Mouse (Mus musculus) neural tube, embryonic 13.5 days (tissue): ENCODE data around the gene Abraxas2. TPM values are rescaled to one million over a fixed set of nuclear protein-coding genes. Genes with fewer than 3 reads are reported as not detected.

ENCODE experiments used
- ATAC-seq: fragments of 200-750 bp; cut with Nextera tagmentation; 2 replicates; pipeline ENCODE4 v1.8.0; 2017; ENCODE audit warnings: low read depth, mild to moderate bottlenecking, moderate TSS enrichment, moderate library complexity
- H3K27ac ChIP-seq: fragments of 300-500 bp; sonication (generic); replicated peaks from 2 replicates; pipeline ENCODE4 v1.5.1; 2015; ENCODE audit warnings: moderate library complexity, mild to moderate bottlenecking, inconsistent platforms
- H3K27me3 ChIP-seq: fragments of 300-500 bp; sonication (generic); 2 replicates; pipeline ENCODE4 v1.6.1; 2015; ENCODE audit warnings: mild to moderate bottlenecking, inconsistent platforms
- H3K36me3 ChIP-seq: fragments of 300-500 bp; sonication (generic); 2 replicates; pipeline ENCODE4 v1.6.1; 2015; ENCODE audit warnings: mild to moderate bottlenecking, inconsistent platforms
- H3K4me1 ChIP-seq: fragments of 300-500 bp; sonication (generic); replicated peaks from 2 replicates; pipeline ENCODE4 v1.6.1; 2015; ENCODE audit warnings: inconsistent platforms
- H3K4me2 ChIP-seq: fragments of 300-500 bp; sonication (generic); 2 replicates; pipeline ENCODE4 v1.6.1; 2015; ENCODE audit warnings: inconsistent platforms, mild to moderate bottlenecking, moderate library complexity
- H3K4me3 ChIP-seq: fragments of 300-500 bp; sonication (generic); 2 replicates; pipeline ENCODE4 v1.5.1; 2015; ENCODE audit warnings: mild to moderate bottlenecking, inconsistent platforms
- H3K9ac ChIP-seq: fragments of 300-500 bp; sonication (generic); 2 replicates; pipeline ENCODE4 v1.6.1; 2015; ENCODE audit warnings: moderate library complexity, mild to moderate bottlenecking, inconsistent platforms
- H3K9me3 ChIP-seq: fragments of 300-500 bp; sonication (generic); 2 replicates; pipeline ENCODE4 v1.6.1; 2016; ENCODE audit warnings: inconsistent platforms
- WGBS: fragments of 180-500 bp; shearing (Covaris S2); methylation state at CpG from one replicate; pipeline ENCODE4 v1.1.7; 2015; 5-methylcytosine and 5-hydroxymethylcytosine counted together
- polyA plus RNA-seq: library from polyadenylated mRNA; unstranded; fragments of >200 nt; fragmentation: Nextera tagmentation; extraction: Ambion mirVana; gene quantifications from 2 replicates; pipeline ENCODE4 v1.2.1, GENCODE M21; 2015

The Abraxas2 gene
- 35.1 and 44.2 TPM in 2 replicates for polyA plus RNA-seq

DNA sequence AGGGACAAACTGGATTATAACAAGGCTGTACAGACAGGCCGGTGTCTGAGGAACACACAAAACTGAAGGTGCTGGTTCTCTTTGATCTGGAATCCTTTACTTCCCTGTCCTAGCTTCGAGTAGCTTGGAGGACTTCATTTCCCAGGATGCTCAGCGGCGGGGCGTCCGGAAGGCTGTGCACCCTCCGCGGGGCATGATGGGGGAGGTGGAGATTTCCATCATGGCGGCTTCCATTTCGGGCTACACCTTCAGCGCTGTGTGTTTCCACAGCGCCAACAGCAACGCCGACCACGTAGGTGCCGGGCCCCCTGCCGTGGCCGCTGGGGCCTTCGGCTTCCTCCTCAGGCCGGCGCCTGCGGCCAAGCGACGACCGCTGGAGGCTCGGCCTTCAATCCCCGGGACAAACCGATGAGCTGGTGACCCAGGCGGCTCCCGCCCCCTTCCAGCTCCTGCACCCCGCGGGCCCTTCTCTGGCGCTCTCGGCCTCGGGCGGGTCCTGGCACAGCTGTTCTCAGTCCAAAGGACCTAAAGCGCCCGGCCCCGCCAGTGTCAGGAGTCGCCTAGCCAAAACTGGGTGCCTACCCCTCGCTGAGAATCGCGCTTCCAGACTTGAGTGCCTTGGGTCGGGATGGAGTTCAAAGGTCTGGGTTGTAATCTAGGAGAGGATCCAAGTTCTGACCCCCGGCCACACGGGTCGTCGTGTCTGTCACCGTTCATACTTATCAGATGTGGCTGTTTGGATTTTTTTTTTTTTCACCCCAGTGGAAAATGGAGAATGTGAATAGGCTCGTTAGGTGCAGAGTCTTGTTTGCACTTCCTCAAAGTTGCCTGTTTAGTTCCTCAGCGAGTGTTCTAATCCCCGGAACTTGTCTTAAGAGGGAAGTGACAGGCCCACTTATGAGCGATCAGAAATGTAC is at the start of gene Abraxas2:
Abraxas2 (plus strand) TSS at position 184 of the 917 bp plus-strand sequence.
- peaks cover 19% of the 10 kb centered on the region for H3K4me1 ChIP-seq
- under 1% methylated on average over 53 of the region's 53 CpGs for WGBS
- ATAC-seq, result peak; percentile 97
- no peaks in the 10 kb centered on the region for H3K36me3 ChIP-seq
- H3K27me3 ChIP-seq, result no peaks in the 10 kb centered on the region
- H3K9ac ChIP-seq, result peak within 1 kb of the TSS; percentile 92
- H3K9me3 ChIP-seq, result no peaks in the 10 kb centered on the region
- H3K4me2 ChIP-seq, result peak within 1 kb of the TSS; percentile 75
- H3K27ac ChIP-seq, result peak within 1 kb of the TSS; percentile 86
- peak within 1 kb of the TSS; percentile 95 for H3K4me3 ChIP-seq

DNA sequence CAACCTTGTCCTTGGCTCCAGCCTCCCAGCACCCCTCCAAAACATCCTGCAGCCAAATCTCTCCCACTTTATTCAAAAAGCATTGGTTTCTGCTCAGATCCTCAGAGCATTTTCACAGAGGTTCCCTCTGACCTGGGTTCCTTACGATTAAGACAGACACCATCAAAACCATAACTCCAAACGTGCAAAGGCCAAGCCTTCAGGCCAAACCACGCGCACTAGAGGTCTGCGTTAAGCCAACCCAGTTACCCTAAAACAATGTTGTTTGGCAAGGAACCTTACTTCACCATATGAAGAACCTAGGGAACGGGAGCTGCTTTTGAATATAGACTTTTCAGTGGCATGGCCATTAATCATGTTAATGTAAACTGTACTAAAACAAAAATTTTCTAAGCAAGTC is 49.3 kb upstream of the Abraxas2 start:
- H3K9ac ChIP-seq, result peak overlapping the region; percentile 47; the same call in 1 of the 2 replicates
- no peaks in the 10 kb centered on the region for H3K36me3 ChIP-seq
- peak overlapping the region; percentile 81 for H3K4me2 ChIP-seq
- no peaks in the 10 kb centered on the region for H3K9me3 ChIP-seq
- no peak for ATAC-seq
- no peaks in the 10 kb centered on the region for H3K27me3 ChIP-seq
- WGBS, result 20% methylated on average over 6 of the region's 6 CpGs
- no peak overlapping the region for H3K4me3 ChIP-seq
- peak overlapping the region; percentile 79 for H3K27ac ChIP-seq
- H3K4me1 ChIP-seq, result peaks cover 85% of the 10 kb centered on the region

GRCm38 (mm10) chr7:132810368-132810767 is 48.7 kb upstream of the Abraxas2 start:
- ATAC-seq, result 0 out of 2 replicates have a peak, but pooled peaks have one; percentile 16
- peak overlapping the region; percentile 81 for H3K4me2 ChIP-seq
- H3K9me3 ChIP-seq, result no peaks in the 10 kb centered on the region
- no peaks in the 10 kb centered on the region for H3K36me3 ChIP-seq
- 10% methylated on average over 6 of the region's 6 CpGs for WGBS
- H3K4me3 ChIP-seq, result no peak overlapping the region
- peak overlapping the region; percentile 79 for H3K27ac ChIP-seq
- no peak overlapping the region for H3K9ac ChIP-seq
- H3K27me3 ChIP-seq, result no peaks in the 10 kb centered on the region
- peaks cover 80% of the 10 kb centered on the region for H3K4me1 ChIP-seq

- Histone ChIP-seq H3K4me1 (peaks cover 75% of the 10 kb centered on the region), H3K27me3 (no peaks in the 10 kb centered on the region), H3K9ac (no peak overlapping the region), H3K4me2 (peak overlapping the region; percentile 81), H3K9me3 (no peaks in the 10 kb centered on the region), H3K4me3 (0 out of 2 replicates have a peak overlapping the region, but pooled peaks have one; percentile 71), H3K27ac (peak overlapping the region; percentile 79), H3K36me3 (no peaks in the 10 kb centered on the region)
- peak; percentile 24; the same call in 1 of the 2 replicates for ATAC-seq
- 50% methylated on average over 1 of the region's 1 CpGs for WGBS
These were observed 48.1 kb upstream of the Abraxas2 start for GRCm38 (mm10) chr7:132810879-132811278.

GRCm38 (mm10) chr7:132811716-132812618 is 47.1 kb upstream of the Abraxas2 start:
- peak overlapping the region; percentile 71 for H3K4me3 ChIP-seq
- peaks cover 64% of the 10 kb centered on the region for H3K4me1 ChIP-seq
- H3K27ac ChIP-seq, result peak overlapping the region; percentile 85
- H3K9ac ChIP-seq, result peak overlapping the region; percentile 88
- no peaks in the 10 kb centered on the region for H3K27me3 ChIP-seq
- no peak for ATAC-seq
- H3K4me2 ChIP-seq, result peak overlapping the region; percentile 81
- WGBS, result 10% methylated on average over 23 of the region's 23 CpGs
- H3K9me3 ChIP-seq, result no peaks in the 10 kb centered on the region
- no peaks in the 10 kb centered on the region for H3K36me3 ChIP-seq

DNA sequence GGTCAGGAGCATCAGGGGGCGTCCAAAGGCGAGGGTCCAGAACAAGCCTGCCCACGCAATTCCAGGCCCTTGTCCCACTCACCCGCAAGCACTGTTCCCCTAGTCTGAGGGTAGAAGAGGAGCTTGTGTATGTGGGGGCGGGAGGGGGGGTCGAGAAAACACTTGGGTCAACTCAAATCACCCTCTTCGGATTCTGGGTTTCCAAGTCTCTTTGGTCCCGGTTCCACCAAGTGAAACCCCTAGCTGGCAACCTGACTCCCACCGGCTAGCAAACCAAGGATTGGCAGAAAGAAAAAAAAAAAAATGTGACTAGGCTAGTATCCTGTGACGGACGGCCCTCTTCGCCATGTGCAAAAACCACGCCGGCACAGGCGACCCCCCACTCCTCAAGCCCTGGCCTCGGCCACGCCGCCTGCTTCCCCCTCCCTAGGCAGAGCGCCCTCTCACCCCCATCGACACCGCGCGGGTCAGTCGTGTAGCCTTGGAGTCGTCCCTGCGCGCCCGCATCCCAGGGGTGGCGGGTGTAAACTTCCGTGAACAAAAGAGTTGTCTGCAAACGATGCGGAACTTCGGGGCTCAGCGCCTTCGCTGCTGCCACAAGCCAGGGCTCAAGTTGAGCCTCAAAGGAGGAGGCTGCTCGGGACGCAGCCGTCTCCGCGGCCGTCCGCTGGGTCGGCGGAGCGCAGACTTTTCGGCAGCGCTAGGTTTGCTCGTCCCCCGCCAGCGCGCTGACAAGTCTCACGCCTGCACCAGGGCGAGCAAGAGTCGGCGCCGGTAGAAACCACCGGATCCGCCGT is 46.2 kb upstream of the Abraxas2 start:
- no peaks in the 10 kb centered on the region for H3K9me3 ChIP-seq
- peaks cover 56% of the 10 kb centered on the region for H3K4me1 ChIP-seq
- H3K4me3 ChIP-seq, result peak overlapping the region; percentile 71
- H3K27ac ChIP-seq, result peak overlapping the region; percentile 85
- peak; percentile 42 for ATAC-seq
- H3K9ac ChIP-seq, result peak overlapping the region; percentile 88
- H3K4me2 ChIP-seq, result peak overlapping the region; percentile 81
- 0% methylated on average over 59 of the region's 59 CpGs for WGBS
- no peaks in the 10 kb centered on the region for H3K27me3 ChIP-seq
- no peaks in the 10 kb centered on the region for H3K36me3 ChIP-seq

DNA sequence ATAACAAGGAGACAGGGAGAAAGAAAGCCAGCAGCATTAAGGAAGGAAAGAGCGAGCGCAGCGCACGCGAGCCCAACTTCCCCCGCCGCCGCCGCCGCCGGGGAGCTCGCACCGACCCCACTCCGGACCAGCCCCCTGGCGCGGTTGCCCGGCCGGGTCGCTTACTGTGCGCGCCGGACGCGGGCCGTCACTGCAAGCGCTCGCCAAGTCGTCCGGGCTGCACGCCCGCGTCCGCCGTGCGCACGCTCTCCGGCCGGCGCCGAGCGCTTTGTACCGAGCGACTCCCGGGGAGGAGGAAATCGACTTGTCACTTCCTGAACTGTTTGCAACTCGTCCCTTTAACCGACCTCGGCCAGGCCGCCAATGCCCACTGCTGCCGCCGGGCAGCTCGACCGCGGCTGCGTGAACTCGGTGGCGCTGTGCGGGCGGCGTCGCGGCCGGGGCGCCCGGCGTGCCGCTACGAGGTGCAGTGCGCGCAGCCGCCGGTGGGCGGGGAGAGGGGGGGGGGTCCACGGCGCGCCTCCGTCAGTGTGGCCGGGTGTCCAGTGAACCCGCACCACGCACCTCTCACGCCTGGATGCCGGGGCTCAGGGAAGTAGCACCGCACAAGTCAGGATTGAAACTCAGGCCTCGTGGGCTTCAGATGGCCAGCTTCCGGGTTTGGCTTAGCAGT is 45.5 kb upstream of the Abraxas2 start, which contains the start of gene Fam53b:
Fam53b (minus strand) TSS at position 471 of the 673 bp plus-strand sequence.
- ATAC-seq, result peak; percentile 55
- under 1% methylated on average over 80 of the region's 85 CpGs for WGBS
- no peaks in the 10 kb centered on the region for H3K9me3 ChIP-seq
- peak within 1 kb of the TSS; percentile 88 for H3K9ac ChIP-seq
- peak within 1 kb of the TSS; percentile 71 for H3K4me3 ChIP-seq
- peak within 1 kb of the TSS; percentile 85 for H3K27ac ChIP-seq
- H3K36me3 ChIP-seq, result no peaks in the 10 kb centered on the region
- H3K27me3 ChIP-seq, result no peaks in the 10 kb centered on the region
- H3K4me2 ChIP-seq, result peak within 1 kb of the TSS; percentile 81
- H3K4me1 ChIP-seq, result peaks cover 48% of the 10 kb centered on the region

DNA sequence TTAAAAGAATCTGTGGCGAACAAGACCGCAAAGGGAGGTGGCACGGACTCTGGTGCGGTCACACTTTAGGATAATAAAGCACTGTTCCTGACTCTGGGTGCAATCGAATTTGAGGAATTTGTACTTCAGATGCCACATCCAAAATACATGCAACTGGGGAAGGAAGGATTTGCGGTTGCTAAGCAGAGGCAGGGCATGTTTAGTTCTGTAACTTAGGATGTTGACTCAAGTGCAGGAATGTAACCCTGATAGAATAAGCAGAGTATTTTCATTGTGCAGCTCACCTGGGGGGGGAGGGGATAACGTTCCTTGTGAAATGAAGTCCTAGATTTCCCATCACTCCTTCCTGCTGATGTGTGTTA is 45.0 kb upstream of the Abraxas2 start:
- no peak for ATAC-seq
- H3K4me1 ChIP-seq, result peaks cover 43% of the 10 kb centered on the region
- H3K36me3 ChIP-seq, result no peaks in the 10 kb centered on the region
- H3K4me3 ChIP-seq, result peak overlapping the region; percentile 71
- WGBS, result 0% methylated on average over 7 of the region's 7 CpGs
- H3K27ac ChIP-seq, result peak overlapping the region; percentile 85
- peak overlapping the region; percentile 81 for H3K4me2 ChIP-seq
- no peaks in the 10 kb centered on the region for H3K9me3 ChIP-seq
- H3K9ac ChIP-seq, result peak overlapping the region; percentile 88
- no peaks in the 10 kb centered on the region for H3K27me3 ChIP-seq

GRCm38 (mm10) chr7:132815081-132815480 is 43.9 kb upstream of the Abraxas2 start:
- ATAC-seq, result no peak
- Histone ChIP-seq H3K9me3 (no peaks in the 10 kb centered on the region), H3K4me2 (no peak overlapping the region), H3K9ac (no peak overlapping the region), H3K4me3 (no peak overlapping the region), H3K27me3 (no peaks in the 10 kb centered on the region), H3K4me1 (peaks cover 33% of the 10 kb centered on the region), H3K36me3 (no peaks in the 10 kb centered on the region), H3K27ac (no peak overlapping the region)
- 64% methylated on average over 5 of the region's 5 CpGs for WGBS

DNA sequence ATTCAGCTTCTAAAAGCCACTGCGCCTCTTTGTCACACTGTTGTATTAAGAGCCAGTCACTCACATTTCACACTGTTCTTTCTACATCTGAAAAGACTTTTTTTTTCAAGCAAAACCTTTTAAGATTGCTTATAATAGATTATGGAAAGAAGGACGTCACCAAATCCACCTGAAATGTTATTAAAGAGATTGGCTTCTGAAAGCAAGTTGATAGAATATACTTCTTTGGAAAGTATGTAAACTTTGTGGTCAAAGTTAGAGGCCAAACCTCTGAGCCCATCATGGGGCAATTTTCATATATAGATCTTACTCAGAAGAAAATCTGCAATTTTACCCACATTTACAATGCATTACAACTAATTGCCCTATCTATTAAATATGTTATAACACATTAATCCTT is 42.5 kb upstream of the Abraxas2 start:
- 38% methylated on average over 2 of the region's 2 CpGs for WGBS
- ATAC-seq, result no peak
- Histone ChIP-seq H3K36me3 (no peaks in the 10 kb centered on the region), H3K27me3 (no peaks in the 10 kb centered on the region), H3K4me2 (no peak overlapping the region), H3K4me3 (no peak overlapping the region), H3K4me1 (peaks cover 19% of the 10 kb centered on the region), H3K27ac (no peak overlapping the region), H3K9me3 (no peaks in the 10 kb centered on the region), H3K9ac (no peak overlapping the region)

GRCm38 (mm10) chr7:132817056-132817455 is 42.0 kb upstream of the Abraxas2 start:
- Histone ChIP-seq H3K27ac (no peak overlapping the region), H3K27me3 (no peaks in the 10 kb centered on the region), H3K36me3 (no peaks in the 10 kb centered on the region), H3K9ac (no peak overlapping the region), H3K4me2 (no peak overlapping the region), H3K9me3 (no peaks in the 10 kb centered on the region), H3K4me3 (no peak overlapping the region), H3K4me1 (peaks cover 14% of the 10 kb centered on the region)
- WGBS, result 57% methylated on average over 6 of the region's 6 CpGs
- ATAC-seq, result no peak
